Mouse (Mus musculus): ENCODE data around the gene Ltbp2.

- TF ChIP-seq CTCF (conservative IDR thresholded peaks at IDR 0.05; ENCODE audit: insufficient read depth, insufficient read length, low read depth, low read length) = no peak
- TF ChIP-seq POLR2A (IDR thresholded peaks at IDR 0.05; ENCODE audit: low read depth, low read length) = no peak
Measured at GRCm38 (mm10) chr12:84806010-84806409, 70.3 kb downstream of the Ltbp2 start.
